Mouse (Mus musculus) midbrain, embryonic 16.5 days (tissue): ENCODE data around the gene 4931414P19Rik. TPM values are rescaled to one million over a fixed set of nuclear protein-coding genes. Genes with fewer than 3 reads are reported as not detected.

Experiments used
- ATAC-seq: fragments of 200-750 bp; cut with Nextera tagmentation; 2 replicates; pipeline ENCODE4 v1.8.0; 2017; ENCODE audit warnings: moderate TSS enrichment
- H3K27ac ChIP-seq: fragments of 300-500 bp; sonication (generic); 2 replicates; pipeline ENCODE4 v1.5.1; 2014; ENCODE audit warnings: mild to moderate bottlenecking, low read length, mixed read lengths
- H3K27me3 ChIP-seq: fragments of 300-500 bp; sonication (generic); 2 replicates; pipeline ENCODE4 v1.6.1; 2014; ENCODE audit warnings: low read depth, low read length, mixed read lengths; ENCODE audit not compliant: control insufficient read depth, insufficient read depth
- H3K36me3 ChIP-seq: fragments of 300-500 bp; sonication (generic); 2 replicates; pipeline ENCODE4 v1.6.1; 2014; ENCODE audit warnings: mild to moderate bottlenecking, low read length, moderate library complexity, mixed read lengths; ENCODE audit not compliant: control insufficient read depth, insufficient read depth
- H3K4me1 ChIP-seq: fragments of 300-500 bp; sonication (generic); 2 replicates; pipeline ENCODE4 v1.6.1; 2014; ENCODE audit warnings: mild to moderate bottlenecking, low read length, mixed read lengths; ENCODE audit not compliant: control insufficient read depth, insufficient read depth
- H3K4me2 ChIP-seq: fragments of 300-500 bp; sonication (generic); 2 replicates; pipeline ENCODE4 v1.6.1; 2014; ENCODE audit warnings: mild to moderate bottlenecking, low read length, mixed read lengths
- H3K4me3 ChIP-seq: fragments of 300-500 bp; sonication (generic); 2 replicates; pipeline ENCODE4 v1.5.1; 2014; ENCODE audit warnings: low read depth, mild to moderate bottlenecking, low read length, moderate library complexity, mixed read lengths
- H3K9ac ChIP-seq: fragments of 300-500 bp; sonication (generic); 2 replicates; pipeline ENCODE4 v1.6.1; 2014; ENCODE audit warnings: low read depth, low read length, mixed read lengths
- H3K9me3 ChIP-seq: fragments of 300-500 bp; sonication (generic); replicated peaks from 2 replicates; pipeline ENCODE4 v1.6.1; 2014; ENCODE audit warnings: mild to moderate bottlenecking, low read length, mixed read lengths; ENCODE audit not compliant: control insufficient read depth, poor library complexity, severe bottlenecking
- WGBS: fragments of 180-500 bp; shearing (Covaris S2); extraction: QIAGEN DNeasy Blood & Tissue Kit; methylation state at CpG from one replicate; pipeline ENCODE4 v1.1.7; 2014; 5-methylcytosine and 5-hydroxymethylcytosine counted together
- polyA plus RNA-seq: library from polyadenylated mRNA; unstranded; fragments of >200 nt; fragmentation: Nextera tagmentation; extraction: Ambion mirVana; gene quantifications from 2 replicates; pipeline ENCODE4 v1.2.1, GENCODE M21; 2015

4931414P19Rik gene
- polyA plus RNA-seq, 1 experiment from 2014 or later, result 5.2 TPM

DNA sequence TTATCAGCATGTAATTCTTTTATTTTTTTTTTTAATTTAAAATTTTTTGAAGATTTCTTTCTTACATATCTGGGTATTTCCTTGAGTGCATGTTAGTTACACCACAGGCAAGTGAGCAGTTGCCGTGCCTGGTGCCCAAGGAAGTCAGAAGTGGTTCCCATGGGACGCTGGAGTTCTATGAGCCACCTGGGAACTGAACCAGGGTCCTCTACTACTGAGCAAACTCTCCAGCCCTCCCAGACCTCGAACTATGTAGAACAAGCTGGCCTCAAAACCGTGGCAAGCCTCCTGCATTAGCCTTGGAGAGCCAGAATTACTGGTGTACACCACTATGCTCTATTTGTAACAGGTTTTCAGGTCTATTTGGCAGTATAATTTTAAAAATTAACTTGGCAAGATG, 3.2 kb downstream of the 4931414P19Rik start:
- Histone ChIP-seq H3K4me3 (peak overlapping the region; percentile 57), H3K36me3 (no peaks in the 10 kb centered on the region), H3K27ac (peak overlapping the region; percentile 96), H3K9me3 (no peaks in the 10 kb centered on the region), H3K27me3 (no peaks in the 10 kb centered on the region), H3K4me2 (peak overlapping the region; percentile 54), H3K4me1 (peaks cover 23% of the 10 kb centered on the region), H3K9ac (peak overlapping the region; percentile 80; the same call in 1 of the 2 replicates)
- ATAC-seq, result peak; percentile 32
- WGBS, result 31% methylated on average over 4 of the region's 4 CpGs

DNA sequence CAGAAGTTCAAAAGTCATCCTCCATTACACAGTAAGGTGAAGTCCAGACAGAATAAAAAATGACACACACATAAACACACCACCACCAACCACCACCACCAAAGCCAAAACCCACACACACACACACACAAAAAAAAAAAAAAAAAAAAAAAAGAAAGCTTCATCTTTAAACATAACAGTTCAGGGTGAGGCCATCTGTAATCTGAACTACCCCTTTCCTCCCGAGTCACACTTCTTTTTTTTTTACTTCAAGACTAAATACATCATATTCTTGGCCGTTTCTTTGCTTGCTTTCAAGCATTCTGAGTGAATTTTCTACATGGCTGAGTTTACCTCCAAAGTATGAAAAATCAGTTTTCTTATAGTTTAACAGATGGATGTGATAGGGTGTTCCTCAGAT, 4.2 kb downstream of the 4931414P19Rik start:
- H3K27ac ChIP-seq, result no peak overlapping the region
- 78% methylated on average over 2 of the region's 2 CpGs for WGBS
- no peak overlapping the region for H3K9ac ChIP-seq
- no peak overlapping the region for H3K4me2 ChIP-seq
- no peaks in the 10 kb centered on the region for H3K27me3 ChIP-seq
- no peaks in the 10 kb centered on the region for H3K36me3 ChIP-seq
- no peak for ATAC-seq
- peaks cover 23% of the 10 kb centered on the region for H3K4me1 ChIP-seq
- no peaks in the 10 kb centered on the region for H3K9me3 ChIP-seq
- H3K4me3 ChIP-seq, result no peak overlapping the region

- H3K4me1 ChIP-seq, result peaks cover under 1% of the 10 kb centered on the region
- H3K36me3 ChIP-seq, result no peaks in the 10 kb centered on the region
- ATAC-seq, result no peak
- H3K9me3 ChIP-seq, result no peaks in the 10 kb centered on the region
- WGBS, result 81% methylated on average over 7 of the region's 7 CpGs
- no peak overlapping the region for H3K27ac ChIP-seq
- no peak overlapping the region for H3K4me3 ChIP-seq
- H3K27me3 ChIP-seq, result no peaks in the 10 kb centered on the region
- no peak overlapping the region for H3K9ac ChIP-seq
- no peak overlapping the region for H3K4me2 ChIP-seq
Observed at GRCm38 (mm10) chr14:54597084-54597483, 8.7 kb downstream of the 4931414P19Rik start.

- H3K27ac ChIP-seq, result no peak overlapping the region
- H3K4me2 ChIP-seq, result no peak overlapping the region
- H3K4me1 ChIP-seq, result no peaks in the 10 kb centered on the region
- H3K36me3 ChIP-seq, result no peaks in the 10 kb centered on the region
- no peaks in the 10 kb centered on the region for H3K27me3 ChIP-seq
- H3K9ac ChIP-seq, result no peak overlapping the region
- no peak overlapping the region for H3K4me3 ChIP-seq
- H3K9me3 ChIP-seq, result no peaks in the 10 kb centered on the region
- 65% methylated on average over 28 of the region's 28 CpGs for WGBS
- ATAC-seq, result no peak
Observed at GRCm38 (mm10) chr14:54594631-54595414, 11.0 kb downstream of the 4931414P19Rik start.

DNA sequence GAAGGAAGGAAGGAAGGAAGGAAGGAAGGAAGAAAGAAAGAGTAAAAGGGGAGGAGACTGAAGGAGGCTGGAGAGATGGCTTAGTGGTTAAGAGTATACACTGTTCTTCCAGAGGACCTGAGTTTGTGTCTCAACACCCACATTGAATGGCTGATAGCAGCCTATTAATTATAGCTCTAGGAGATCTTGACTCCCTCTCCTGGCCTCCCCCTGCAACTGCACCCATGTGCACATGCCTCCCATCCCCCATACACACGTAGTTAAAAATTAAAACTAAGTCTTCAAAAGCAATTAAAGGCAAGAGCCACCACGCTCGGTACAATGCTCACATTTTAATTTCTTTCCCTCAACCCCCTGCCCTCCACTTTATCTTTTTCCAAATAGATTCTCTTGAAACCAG, 11.7 kb downstream of the 4931414P19Rik start:
- no peak overlapping the region for H3K4me3 ChIP-seq
- no peaks in the 10 kb centered on the region for H3K9me3 ChIP-seq
- no peaks in the 10 kb centered on the region for H3K27me3 ChIP-seq
- H3K9ac ChIP-seq, result no peak overlapping the region
- ATAC-seq, result no peak
- 91% methylated on average over 3 of the region's 3 CpGs for WGBS
- H3K4me2 ChIP-seq, result no peak overlapping the region
- H3K36me3 ChIP-seq, result no peaks in the 10 kb centered on the region
- H3K4me1 ChIP-seq, result no peaks in the 10 kb centered on the region
- H3K27ac ChIP-seq, result no peak overlapping the region

DNA sequence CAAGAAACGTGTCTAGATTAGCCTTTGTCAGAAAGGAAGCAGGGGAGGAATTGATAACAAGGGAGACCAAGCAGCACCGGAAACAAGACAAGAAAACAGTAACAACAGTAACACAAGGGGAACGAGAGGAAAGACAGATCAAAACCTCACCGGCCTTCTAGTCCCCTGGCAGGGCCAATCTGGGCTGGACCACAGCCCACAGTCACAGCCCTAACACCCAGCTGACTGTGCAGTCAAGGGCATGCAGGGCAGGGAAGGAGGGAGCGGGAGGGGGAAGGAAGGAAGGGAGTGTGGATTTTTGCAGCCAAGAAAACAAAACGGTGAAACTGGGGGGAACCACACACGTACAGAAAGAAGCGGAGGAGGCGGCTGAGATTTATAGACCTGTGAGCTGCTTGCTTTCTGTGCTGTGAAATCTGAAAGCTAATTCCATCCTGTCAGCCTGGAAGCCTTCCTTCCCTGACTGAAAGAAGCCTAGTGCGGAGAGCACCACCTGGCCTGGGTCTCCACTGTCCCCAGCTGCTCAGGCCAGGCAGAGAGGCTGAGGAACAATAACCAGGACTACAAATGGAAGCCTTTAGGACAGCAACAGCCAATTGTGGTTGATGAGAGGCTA, 13.4 kb downstream of the 4931414P19Rik start:
- WGBS, result 70% methylated on average over 10 of the region's 10 CpGs
- H3K27me3 ChIP-seq, result no peaks in the 10 kb centered on the region
- 0 out of 2 replicates have a peak overlapping the region, but pooled peaks have one; percentile 2 for H3K9ac ChIP-seq
- H3K4me3 ChIP-seq, result no peak overlapping the region
- H3K4me2 ChIP-seq, result no peak overlapping the region
- no peak for ATAC-seq
- no peaks in the 10 kb centered on the region; the same call in 1 of the 2 replicates for H3K36me3 ChIP-seq
- H3K27ac ChIP-seq, result 0 out of 2 replicates have a peak overlapping the region, but pooled peaks have one; percentile 7
- no peaks in the 10 kb centered on the region for H3K4me1 ChIP-seq
- no peaks in the 10 kb centered on the region for H3K9me3 ChIP-seq

- no peaks in the 10 kb centered on the region for H3K27me3 ChIP-seq
- H3K9ac ChIP-seq, result no peak overlapping the region
- H3K4me2 ChIP-seq, result no peak overlapping the region
- 92% methylated on average over 16 of the region's 16 CpGs for WGBS
- no peak overlapping the region for H3K27ac ChIP-seq
- no peaks in the 10 kb centered on the region; the same call in 1 of the 2 replicates for H3K36me3 ChIP-seq
- H3K4me1 ChIP-seq, result no peaks in the 10 kb centered on the region
- H3K4me3 ChIP-seq, result no peak overlapping the region
- no peak for ATAC-seq
- no peaks in the 10 kb centered on the region for H3K9me3 ChIP-seq
Observed at GRCm38 (mm10) chr14:54591056-54591455, 14.7 kb downstream of the 4931414P19Rik start.

- H3K9ac ChIP-seq, result no peak overlapping the region
- no peaks in the 10 kb centered on the region for H3K9me3 ChIP-seq
- H3K27me3 ChIP-seq, result no peaks in the 10 kb centered on the region
- no peaks in the 10 kb centered on the region for H3K4me1 ChIP-seq
- no peak overlapping the region for H3K4me3 ChIP-seq
- WGBS, result 42% methylated on average over 7 of the region's 7 CpGs
- H3K4me2 ChIP-seq, result no peak overlapping the region
- peak; percentile 34; the same call in 1 of the 2 replicates for ATAC-seq
- H3K27ac ChIP-seq, result no peak overlapping the region
- H3K36me3 ChIP-seq, result peaks cover 2% of the 10 kb centered on the region; the same call in 1 of the 2 replicates
Observed at GRCm38 (mm10) chr14:54583681-54584338, 22.0 kb downstream of the 4931414P19Rik start.
